In genomic region chr3:89300514-89300913, GRCm38 (mm10) we compare ENCODE assay signal across 21 mouse cellular contexts. TPM values are rescaled to one million over a fixed set of nuclear protein-coding genes. Genes with fewer than 3 reads are reported as not detected.
DNase-seq lines count a peak whose midpoint lies in the region; ATAC-seq and TF ChIP-seq lines count a peak whose summit lies in the region.
"Had no signal": no experiment of that assay in that cellular context is flagged by ENCODE, and none has a peak within 500 bp of the region (broad histone marks: within the 10 kb centered on the region; RNA-seq: fewer than 3 reads in every experiment).

No protein-coding gene starts in this region.

- H3K36me3 ChIP-seq in kidney, adult 2 months (ENCODE audit: control insufficient read depth, insufficient read depth, low read length), result no peaks in the 10 kb centered on the region
- H3K36me3 ChIP-seq in lung, postnatal 0 days (ENCODE audit: insufficient read depth, low read length), result no peaks in the 10 kb centered on the region
- no peaks in the 10 kb centered on the region for H3K36me3 ChIP-seq in stomach, postnatal 0 days (ENCODE audit: control insufficient read depth, insufficient read depth, low read length)
- H3K36me3 ChIP-seq: embryonic facial prominence, embryonic 13.5 days; heart, embryonic 15.5 days; liver, embryonic 13.5 days had no signal

- H3K4me1 ChIP-seq in kidney, adult 2 months (ENCODE audit: control insufficient read depth, insufficient read depth, low read length), result peaks cover 11% of the 10 kb centered on the region
- H3K4me1 ChIP-seq in lung, postnatal 0 days (ENCODE audit: insufficient read depth, low read depth, low read length), result no peaks in the 10 kb centered on the region
- H3K4me1 ChIP-seq in stomach, postnatal 0 days (replicated peaks; ENCODE audit: control insufficient read depth, insufficient read depth), result no peaks in the 10 kb centered on the region

- WGBS in kidney, adult 2 months, result 66% methylated on average over 2 of the region's 2 CpGs
- 74% methylated on average over 2 of the region's 2 CpGs for WGBS in lung, postnatal 0 days
- WGBS in stomach, postnatal 0 days, result 71% methylated on average over 2 of the region's 2 CpGs

- H3K9me3 ChIP-seq in lung, postnatal 0 days (ENCODE audit: low read length), result no peaks in the 10 kb centered on the region
- no peaks in the 10 kb centered on the region for H3K9me3 ChIP-seq in stomach, postnatal 0 days (ENCODE audit: control insufficient read depth, low read length)
- H3K9me3 ChIP-seq: embryonic facial prominence, embryonic 13.5 days; heart, embryonic 15.5 days; liver, embryonic 13.5 days; megakaryocyte, embryonic 14.5 days had no signal

- no peak overlapping the region for H3K4me2 ChIP-seq in lung, postnatal 0 days (replicated peaks; ENCODE audit: low read depth, low read length)
- H3K4me2 ChIP-seq in stomach, postnatal 0 days (replicated peaks; ENCODE audit: low read depth), result no peak overlapping the region

- no peak for DNase-seq in kidney, adult 2 months
- no peak for DNase-seq in kidney, postnatal 36 days
- DNase-seq in lung, postnatal 0 days (ENCODE audit: low spot score), result no peak
- DNase-seq in lung, postnatal 14 days, result no peak
- DNase-seq in brain, embryonic 14.5 days (ENCODE audit: low read depth), result no peak
- no peak for DNase-seq in stomach, postnatal 0 days (ENCODE audit: low spot score)
- DNase-seq in cerebellum, adult 18-20 months, result no peak
- DNase-seq: adrenal gland, postnatal 14 days; cerebellum, adult 9-10 months; gastrocnemius, postnatal 36 days; liver, embryonic 13.5 days; lung, postnatal 10 days; right cerebral cortex, adult 18-20 months; spleen, adult 18-20 months; thymus, postnatal 14 days had no signal

- no peak for ATAC-seq in lung, postnatal 0 days
- no peak for ATAC-seq in stomach, postnatal 0 days (ENCODE audit: low FRiP score, low TSS enrichment)
- ATAC-seq: activated CD4-positive, CD25-positive, alpha-beta regulatory T cell, adult 4 months; midbrain, embryonic 16.5 days; Patski had no signal

- no peak for TF ChIP-seq EP300 in lung, postnatal 0 days (IDR thresholded peaks at IDR 0.05)
- TF ChIP-seq EP300 in stomach, postnatal 0 days (optimal IDR thresholded peaks at IDR 0.05), result no peak

- no peak for TF ChIP-seq POLR2A in kidney, adult 2 months (IDR thresholded peaks at IDR 0.05; ENCODE audit: low read depth, low read length)
- no peak for TF ChIP-seq POLR2A in brain, embryonic 14.5 days (IDR thresholded peaks at IDR 0.05; ENCODE audit: borderline replicate concordance, extremely low read depth, insufficient read depth, insufficient read length, poor library complexity, severe bottlenecking)

- H3K9ac ChIP-seq in lung, postnatal 0 days (replicated peaks; ENCODE audit: low read depth), result no peak overlapping the region
- no peak overlapping the region; the same call in 1 of the 2 replicates for H3K9ac ChIP-seq in stomach, postnatal 0 days (ENCODE audit: low read length)
- H3K9ac ChIP-seq: liver, embryonic 13.5 days had no signal

- no peaks in the 10 kb centered on the region for H3K27me3 ChIP-seq in kidney, adult 2 months (replicated peaks; ENCODE audit: control insufficient read depth, insufficient read depth, low read length)
- no peaks in the 10 kb centered on the region for H3K27me3 ChIP-seq in lung, postnatal 0 days (replicated peaks; ENCODE audit: insufficient read depth, low read length)
- no peaks in the 10 kb centered on the region for H3K27me3 ChIP-seq in stomach, postnatal 0 days (ENCODE audit: control insufficient read depth, insufficient read depth, low read length)
- H3K27me3 ChIP-seq: heart, embryonic 15.5 days; Patski had no signal

- H3K27ac ChIP-seq in kidney, adult 2 months (ENCODE audit: insufficient read depth, low read depth, low read length), result peak overlapping the region; percentile 5; the same call in 1 of the 2 replicates
- no peak overlapping the region for H3K27ac ChIP-seq in lung, postnatal 0 days (ENCODE audit: low read length)
- H3K27ac ChIP-seq in stomach, postnatal 0 days (replicated peaks), result no peak overlapping the region
- H3K27ac ChIP-seq: heart, embryonic 15.5 days; liver, embryonic 13.5 days had no signal

- H3K4me3 ChIP-seq in kidney, adult 2 months (ENCODE audit: insufficient read depth, low read depth, low read length), result no peak overlapping the region
- H3K4me3 ChIP-seq in lung, postnatal 0 days (ENCODE audit: low read depth, low read length), result no peak overlapping the region
- H3K4me3 ChIP-seq in stomach, postnatal 0 days (ENCODE audit: low read depth, low read length), result no peak overlapping the region
- H3K4me3 ChIP-seq: liver, embryonic 13.5 days had no signal

- TF ChIP-seq CTCF in kidney, adult 2 months (conservative IDR thresholded peaks at IDR 0.05; ENCODE audit: insufficient read depth, insufficient read length, low read depth, low read length), result 0 out of 2 replicates have a peak, but pooled peaks have one; percentile 4
- peak; percentile 42 for TF ChIP-seq CTCF in lung, postnatal 0 days (IDR thresholded peaks at IDR 0.05)
- TF ChIP-seq CTCF in brain, embryonic 14.5 days (IDR thresholded peaks at IDR 0.05; ENCODE audit: borderline replicate concordance, extremely low read depth, insufficient read depth, insufficient read length), result peak; percentile 4; the same call in 1 of the 2 replicates
- peak; percentile 50 for TF ChIP-seq CTCF in stomach, postnatal 0 days (IDR thresholded peaks at IDR 0.05; ENCODE audit: low read depth)

RNA-seq across cellular contexts. Expression of gene Efna1, which starts 19.6 kb away (rescaled TPM):
- 54.1 and 59.2 TPM in 2 replicates for polyA plus RNA-seq in kidney, adult 2 months (2012; rRNA removed)
- 174 and 188 TPM in 2 replicates for polyA plus RNA-seq in lung, postnatal 0 days (2015; fragmentation: Nextera tagmentation; extraction: Ambion mirVana)
- polyA plus RNA-seq in brain, embryonic 14.5 days (2012; rRNA removed), result 11.2 and 12.0 TPM in 2 replicates
- 34.8 and 36.6 TPM in 2 replicates for polyA plus RNA-seq in stomach, postnatal 0 days (2015; fragmentation: Nextera tagmentation; extraction: Ambion mirVana)
- polyA plus RNA-seq: activated CD4-positive, CD25-positive, alpha-beta regulatory T cell, adult 4 months had no signal

RNA-seq across cellular contexts. Expression of gene Efna3, which starts 22.3 kb away (rescaled TPM):
- polyA plus RNA-seq in kidney, adult 2 months (2012; rRNA removed), result 2.4 and 4.2 TPM in 2 replicates
- 4.4 and 6.7 TPM in 2 replicates for polyA plus RNA-seq in lung, postnatal 0 days (2015; fragmentation: Nextera tagmentation; extraction: Ambion mirVana)
- polyA plus RNA-seq in brain, embryonic 14.5 days (2012; rRNA removed), result 59.4 and 60.3 TPM in 2 replicates
- polyA plus RNA-seq in stomach, postnatal 0 days (2015; fragmentation: Nextera tagmentation; extraction: Ambion mirVana), result 25.8 and 29.2 TPM in 2 replicates
- polyA plus RNA-seq: activated CD4-positive, CD25-positive, alpha-beta regulatory T cell, adult 4 months had no signal

RNA-seq across cellular contexts. Expression of gene Slc50a1, which starts 30.1 kb away (rescaled TPM):
- 109 and 110 TPM in 2 replicates for polyA plus RNA-seq in kidney, adult 2 months (2012; rRNA removed)
- polyA plus RNA-seq in lung, postnatal 0 days (2015; fragmentation: Nextera tagmentation; extraction: Ambion mirVana), result 95.7 and 96.4 TPM in 2 replicates
- 41.4 and 71.8 TPM in 2 replicates for polyA plus RNA-seq in brain, embryonic 14.5 days (2012; rRNA removed)
- 107 and 113 TPM in 2 replicates for polyA plus RNA-seq in stomach, postnatal 0 days (2015; fragmentation: Nextera tagmentation; extraction: Ambion mirVana)

RNA-seq across cellular contexts. Expression of gene Efna4, which starts 37.3 kb away (rescaled TPM):
- polyA plus RNA-seq in kidney, adult 2 months (2012; rRNA removed), result 8.2 and 10.4 TPM in 2 replicates
- 9.7 and 10.3 TPM in 2 replicates for polyA plus RNA-seq in lung, postnatal 0 days (2015; fragmentation: Nextera tagmentation; extraction: Ambion mirVana)
- polyA plus RNA-seq in brain, embryonic 14.5 days (2012; rRNA removed), result 12.6 and 22.9 TPM in 2 replicates
- 8.9 and 11.7 TPM in 2 replicates for polyA plus RNA-seq in stomach, postnatal 0 days (2015; fragmentation: Nextera tagmentation; extraction: Ambion mirVana)

RNA-seq across cellular contexts. Expression of gene Dpm3, which starts 41.4 kb away (rescaled TPM):
- 431 and 562 TPM in 2 replicates for polyA plus RNA-seq in kidney, adult 2 months (2012; rRNA removed)
- polyA plus RNA-seq in lung, postnatal 0 days (2015; fragmentation: Nextera tagmentation; extraction: Ambion mirVana), result 125 and 136 TPM in 2 replicates
- 145 and 269 TPM in 2 replicates for polyA plus RNA-seq in brain, embryonic 14.5 days (2012; rRNA removed)
- polyA plus RNA-seq in stomach, postnatal 0 days (2015; fragmentation: Nextera tagmentation; extraction: Ambion mirVana), result 140 and 152 TPM in 2 replicates
